Mouse (Mus musculus) CH12.LX (cell line): ENCODE results near the gene Pigk.

Experiments used
- CTCF ChIP-seq, 2 experiments: IDR thresholded peaks in 1 of 2; conservative IDR thresholded peaks in 1 of 2; 2 replicates each; pipeline ENCODE4 v1.5.1; 2011 to 2012; ENCODE audit warnings: low read depth in 2 of 2, low read length in 2 of 2, improper control_type of control experiment in 1 of 2, inconsistent platforms in 1 of 2, mild to moderate bottlenecking in 1 of 2, moderate library complexity in 1 of 2
- EP300 ChIP-seq: IDR thresholded peaks from 2 replicates; pipeline ENCODE4 v1.6.1; 2011; ENCODE audit warnings: low read length, improper control_type of control experiment
- HCFC1 ChIP-seq: IDR thresholded peaks from 2 replicates; pipeline ENCODE4 v1.6.1; 2012; ENCODE audit warnings: low read depth, mild to moderate bottlenecking, inconsistent platforms, low read length, improper control_type of control experiment
- IRF4 ChIP-seq: IDR thresholded peaks from 2 replicates; pipeline ENCODE4 v1.6.1; 2014; ENCODE audit warnings: low read depth, mild to moderate bottlenecking, inconsistent platforms, low read length, improper control_type of control experiment
- KAT2A ChIP-seq: IDR thresholded peaks from 2 replicates; pipeline ENCODE4 v1.6.1; 2012; ENCODE audit warnings: low read length, improper control_type of control experiment, inconsistent platforms; ENCODE audit not compliant: insufficient replicate concordance
- USF1 ChIP-seq: IDR thresholded peaks from 2 replicates; pipeline ENCODE4 v1.6.1; 2014; ENCODE audit warnings: low read depth, mild to moderate bottlenecking, inconsistent platforms, low read length, improper control_type of control experiment

DNA sequence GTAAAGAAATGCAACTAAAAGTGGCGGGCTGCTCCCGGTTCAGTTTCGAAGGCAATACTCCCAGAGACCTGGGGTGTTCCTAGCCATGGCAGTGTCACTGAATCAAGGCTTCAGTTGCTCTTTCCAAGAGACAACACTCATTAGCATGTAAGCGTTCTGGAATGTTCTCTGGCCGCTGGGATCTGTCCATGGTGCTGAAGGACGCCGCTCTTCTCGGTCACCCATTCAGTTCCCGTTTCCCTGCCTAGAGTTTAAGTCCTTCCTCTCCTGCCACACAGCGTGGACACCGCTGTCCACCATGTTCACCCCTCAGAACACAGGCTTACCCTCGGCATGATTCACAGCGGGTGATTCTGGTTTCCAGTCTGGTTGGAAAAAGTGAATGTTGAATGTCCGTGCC is 107.3 kb downstream of the Pigk start:
- TF ChIP-seq CTCF (conservative IDR thresholded peaks at IDR 0.05 in 1 of 2, IDR thresholded peaks at IDR 0.05 in 1 of 2; ENCODE audit: low read depth in 2 of 2, low read length in 2 of 2) = no peak
- no peak for TF ChIP-seq USF1
- TF ChIP-seq IRF4 = no peak
- no peak for TF ChIP-seq HCFC1
- TF ChIP-seq EP300 = no peak
- TF ChIP-seq KAT2A = no peak
